Mouse (Mus musculus) frontal cortex, postnatal 36 days (tissue): ENCODE measurements around the gene C1galt1.

Source experiments
- DNase-seq, 2 experiments: peaks; one replicate each; pipeline ENCODE4 v3.0.0; 2022; ENCODE audit warnings: low spot score in 2 of 2

The C1galt1 gene

DNA sequence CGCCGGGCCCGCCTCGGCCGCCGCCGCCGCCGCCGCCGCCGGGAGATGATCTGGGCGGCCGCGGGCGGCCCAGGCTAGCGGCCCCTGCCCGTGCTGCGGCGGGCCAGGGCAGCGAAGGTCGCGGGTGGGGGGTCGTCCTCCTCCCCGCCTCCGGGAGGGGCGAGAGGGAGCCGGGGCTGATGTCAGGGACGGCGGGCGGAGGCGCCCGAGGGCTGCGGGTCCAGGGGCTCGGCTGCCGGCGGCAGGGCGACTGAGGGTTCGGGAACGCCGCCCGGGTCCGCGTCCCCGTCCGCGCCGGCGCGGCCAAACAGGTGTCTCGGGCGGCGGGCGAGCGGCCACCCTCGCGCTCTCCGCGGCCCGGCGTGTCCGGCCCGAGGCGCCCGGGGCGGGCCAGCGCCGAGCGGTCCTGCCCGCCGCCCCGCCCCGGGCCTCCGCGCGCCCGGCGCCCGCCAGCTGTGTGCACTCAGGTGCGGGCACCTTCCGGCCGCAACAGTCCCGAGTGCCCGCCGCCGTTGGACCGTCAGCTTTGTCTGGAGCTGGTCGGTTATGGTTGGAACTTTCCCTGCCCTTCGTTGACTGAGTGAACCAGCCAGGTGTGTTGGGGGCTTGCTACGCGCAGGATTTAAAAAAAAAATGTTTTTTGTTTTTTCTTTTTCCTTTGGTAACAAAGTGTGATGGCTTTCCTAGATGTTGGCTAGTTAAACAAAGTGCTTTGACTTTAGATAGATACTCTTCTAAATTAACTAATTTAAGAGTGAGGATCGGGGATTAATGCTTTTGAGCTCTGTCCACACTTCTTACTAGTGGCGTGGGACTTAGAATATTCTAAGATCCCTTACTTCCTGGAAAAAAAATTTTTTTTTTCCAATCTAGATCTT, at the start of gene C1galt1:
C1galt1 (plus strand) TSS at position 41 of the 878 bp plus-strand sequence.
- DNase-seq = no peak

DNA sequence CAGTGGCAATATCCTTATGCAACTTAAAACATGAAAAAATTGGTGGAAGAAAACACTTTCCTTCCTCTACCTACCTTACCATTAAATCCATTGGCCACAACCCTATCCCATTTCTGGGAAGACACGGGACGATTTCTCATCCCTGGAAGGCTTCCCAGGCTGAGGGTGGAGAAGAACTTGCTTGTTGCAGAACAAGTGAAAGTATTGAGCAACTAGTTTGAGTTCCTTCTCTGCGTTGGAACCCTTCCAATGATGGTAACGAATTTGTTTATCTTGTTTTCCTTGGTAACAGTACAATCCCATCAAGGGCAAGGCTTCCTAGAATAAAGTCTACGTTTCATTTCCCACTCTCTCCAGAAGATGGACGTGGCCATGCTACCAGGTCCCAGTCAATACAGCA, 44.7 kb upstream of the C1galt1 start:
- no peak for DNase-seq

DNA sequence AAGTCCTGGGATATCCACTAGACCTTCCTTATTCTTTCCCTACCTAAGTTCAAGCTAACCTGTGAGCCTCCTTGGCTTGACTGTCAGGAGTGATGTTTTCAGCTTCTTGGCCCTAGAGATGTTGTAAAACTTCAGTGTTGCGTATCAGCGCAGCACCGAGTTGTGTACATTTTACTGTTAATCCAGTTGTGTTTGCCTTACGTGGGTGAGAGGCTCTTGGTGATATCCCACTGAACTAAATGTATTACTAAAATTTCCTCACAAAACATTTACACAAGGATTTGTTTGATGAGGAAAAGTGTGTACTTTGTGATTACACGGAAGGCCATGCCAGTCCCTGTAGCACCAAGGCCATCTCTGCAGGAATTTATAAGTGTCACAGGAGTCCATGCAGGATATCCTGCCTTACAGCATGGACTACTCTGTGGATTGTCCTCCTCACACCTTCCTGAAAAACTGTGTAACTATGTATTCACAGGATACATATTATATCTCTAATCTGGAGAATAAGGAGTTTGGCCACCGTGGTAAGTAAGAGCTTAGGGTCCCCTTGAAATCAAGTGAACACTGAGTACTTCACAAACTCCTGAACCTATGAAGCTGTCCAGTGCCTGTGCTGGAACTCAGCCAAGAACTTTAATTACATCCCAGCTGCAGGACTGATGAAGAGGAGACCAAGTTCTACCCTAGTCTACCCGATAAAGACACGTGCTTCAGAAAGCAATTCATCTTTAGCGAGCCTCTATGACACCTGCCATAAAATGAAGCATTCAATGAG, 40.7 kb upstream of the C1galt1 start:
- no peak for DNase-seq

DNA sequence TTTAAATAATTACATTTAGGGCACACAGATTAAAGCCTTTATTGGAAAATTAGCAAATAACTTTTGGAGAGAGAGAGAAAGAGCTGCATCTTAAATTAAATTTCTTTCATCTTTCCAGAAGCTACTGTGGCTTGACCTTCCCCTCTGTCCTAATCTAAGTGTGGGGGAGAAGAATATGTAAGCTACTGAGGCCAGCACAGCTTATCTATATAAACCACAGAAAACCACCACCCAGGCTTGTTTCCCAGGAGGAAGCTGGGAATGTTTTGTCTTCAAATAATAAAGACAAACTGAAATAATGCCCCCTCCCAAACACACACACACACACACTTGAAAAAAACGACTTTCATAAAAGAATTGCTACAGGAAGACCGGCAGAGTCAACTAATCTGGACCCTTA, 30.5 kb upstream of the C1galt1 start:
- no peak for DNase-seq

DNA sequence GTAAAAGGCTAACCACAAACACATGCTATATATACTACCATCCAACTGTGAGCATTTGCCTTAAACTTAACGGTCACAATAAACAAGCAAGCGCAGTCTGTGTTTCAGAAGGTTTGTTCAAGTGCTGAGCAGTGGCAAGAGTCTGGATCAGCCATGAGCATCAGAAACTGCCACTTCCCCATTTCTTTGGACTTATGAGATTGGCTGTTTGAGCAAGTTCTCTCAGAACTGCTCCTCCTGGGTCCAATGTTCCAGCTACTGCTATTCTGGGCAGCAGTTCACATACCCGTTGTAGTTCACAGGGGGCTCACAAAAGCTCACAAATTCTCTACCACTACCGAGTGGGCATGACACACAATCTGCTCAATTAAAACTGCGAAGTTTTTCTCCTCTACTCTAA, 28.4 kb upstream of the C1galt1 start:
- no peak for DNase-seq

DNA sequence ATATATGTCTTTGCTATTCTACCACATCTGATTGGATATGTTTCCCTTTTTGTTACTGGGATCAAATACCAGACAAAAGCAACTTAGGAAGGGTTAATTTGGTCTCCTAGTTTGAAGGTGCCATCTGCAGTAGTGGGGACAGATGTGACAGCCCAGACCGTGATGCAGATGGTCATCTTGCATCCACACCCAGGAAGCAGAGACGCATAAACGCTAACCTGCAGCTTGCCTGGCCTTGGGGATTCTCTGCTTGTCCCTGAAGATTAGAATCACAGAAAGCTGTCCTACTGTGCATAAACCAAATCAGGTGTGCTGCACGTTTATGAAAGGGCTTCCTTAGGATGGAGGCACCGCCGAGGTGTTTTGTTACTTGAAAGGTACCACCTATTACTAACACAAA, 22.0 kb upstream of the C1galt1 start:
- DNase-seq = no peak

DNA sequence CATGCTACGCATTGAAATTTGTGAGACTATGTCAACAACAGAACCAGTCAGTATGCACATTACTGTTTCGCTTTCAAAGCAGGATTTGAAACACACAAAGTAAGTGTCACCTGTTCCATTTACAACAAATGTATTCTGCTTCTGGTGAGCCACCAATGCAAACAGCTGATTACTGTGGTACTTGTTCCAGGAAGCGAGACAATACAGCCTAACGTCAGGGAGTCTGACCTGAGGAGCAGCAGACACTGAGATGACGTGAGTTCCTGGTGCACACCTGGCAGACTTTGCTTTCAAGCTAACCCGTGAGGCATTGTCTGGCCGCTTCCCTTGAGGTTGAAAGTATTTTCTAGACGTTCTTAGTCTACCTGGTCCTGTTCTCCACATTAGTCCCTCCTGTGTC, 13.8 kb upstream of the C1galt1 start:
- DNase-seq = no peak

DNA sequence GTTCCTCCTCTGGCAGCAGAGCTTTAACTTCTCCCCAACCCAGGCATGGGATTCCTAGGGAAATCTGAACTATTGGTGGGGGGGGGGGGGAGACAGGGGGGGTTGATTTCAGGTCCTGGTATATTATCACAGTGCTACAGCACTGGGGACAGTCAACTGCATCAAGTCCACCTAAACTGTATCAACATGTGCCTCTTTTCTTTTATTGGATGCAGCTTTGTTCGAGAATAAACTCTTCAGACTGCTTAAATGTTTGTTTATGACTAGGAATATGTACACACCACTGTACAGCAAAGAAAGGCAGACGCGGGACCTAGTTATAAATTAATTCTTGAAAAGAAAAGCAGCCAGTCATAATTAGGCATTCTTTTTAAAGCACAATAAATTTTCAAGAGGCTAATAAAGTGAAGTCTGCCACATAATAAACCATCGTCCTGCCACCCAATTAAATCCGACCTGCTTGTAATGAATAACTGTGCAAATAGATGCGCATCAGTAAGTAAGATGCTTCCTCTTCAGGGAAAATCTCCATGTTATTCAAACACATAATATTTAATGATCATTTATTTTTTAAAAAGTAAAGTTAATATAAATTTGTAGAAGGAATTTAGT, 12.0 kb upstream of the C1galt1 start:
- DNase-seq = no peak

DNA sequence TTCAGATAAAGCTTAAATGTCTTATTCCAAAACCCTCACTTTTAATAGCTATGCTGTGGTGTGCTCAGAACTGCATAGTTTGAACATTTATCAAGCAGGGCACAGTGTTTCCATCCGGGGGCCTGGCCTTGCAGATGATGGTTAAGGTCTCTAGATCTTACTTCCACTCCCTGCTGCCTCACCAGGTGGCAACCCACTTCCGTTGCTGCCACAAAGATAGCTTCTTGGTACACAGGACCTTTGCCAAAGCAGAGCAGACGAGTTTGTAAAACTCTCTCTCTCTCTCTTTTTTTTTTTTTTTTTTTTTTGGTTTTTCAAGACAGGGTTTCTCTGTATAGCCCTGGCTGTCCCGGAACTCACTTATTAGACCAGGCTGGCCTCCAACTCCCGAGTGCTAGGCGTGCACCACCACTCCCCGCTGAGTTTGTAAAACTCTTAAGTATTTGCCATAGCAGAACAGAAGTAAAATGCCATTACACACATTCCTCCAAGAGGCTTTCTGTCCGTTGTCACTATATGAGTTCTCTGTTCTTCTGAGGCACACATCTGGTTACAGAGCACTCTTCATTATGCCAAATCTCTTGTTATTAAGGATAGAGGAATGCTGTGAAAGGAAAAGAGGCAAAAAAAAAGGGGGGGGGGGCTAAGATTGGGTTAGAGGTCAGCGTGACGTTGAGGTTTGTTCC, 773 bp upstream of the C1galt1 start:
- no peak for DNase-seq

DNA sequence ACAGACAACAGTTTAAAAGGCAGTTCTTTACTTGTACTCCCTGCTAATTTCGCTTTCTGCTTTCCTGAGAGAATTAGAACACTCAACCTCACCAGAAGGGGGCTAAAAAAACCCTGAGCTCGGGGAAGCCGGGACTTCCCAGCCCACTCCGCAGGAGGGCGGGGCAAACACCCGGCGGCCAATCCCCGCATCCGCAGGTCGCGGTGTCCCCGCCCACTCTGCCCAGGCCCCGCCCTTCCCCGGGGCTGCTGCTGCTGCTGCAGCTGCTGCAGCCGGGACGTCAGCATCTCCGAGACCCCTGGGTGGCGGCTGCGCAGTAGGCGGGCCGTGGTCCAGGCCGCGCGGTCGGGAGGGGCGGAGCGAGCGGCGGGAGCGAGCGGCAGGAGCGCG, 235 bp upstream of the C1galt1 start:
- peak; percentile 96 for DNase-seq

DNA sequence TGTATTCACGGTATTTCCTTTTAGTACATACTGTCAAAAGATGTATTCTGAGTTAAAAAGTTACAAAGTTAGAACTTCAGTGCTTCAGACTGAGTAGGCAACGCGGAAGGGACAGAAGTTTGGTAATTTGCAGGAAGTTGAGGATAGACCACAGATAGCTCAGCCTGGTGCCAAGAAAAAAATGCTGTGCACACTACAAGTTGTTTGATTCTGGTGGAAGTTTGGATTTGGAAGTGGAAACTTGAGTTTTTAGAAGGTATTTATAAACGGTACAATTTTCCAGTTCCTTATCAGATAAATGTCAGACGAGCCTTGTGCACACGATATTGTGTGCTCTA, 1.0 kb downstream of the C1galt1 start:
- no peak for DNase-seq

DNA sequence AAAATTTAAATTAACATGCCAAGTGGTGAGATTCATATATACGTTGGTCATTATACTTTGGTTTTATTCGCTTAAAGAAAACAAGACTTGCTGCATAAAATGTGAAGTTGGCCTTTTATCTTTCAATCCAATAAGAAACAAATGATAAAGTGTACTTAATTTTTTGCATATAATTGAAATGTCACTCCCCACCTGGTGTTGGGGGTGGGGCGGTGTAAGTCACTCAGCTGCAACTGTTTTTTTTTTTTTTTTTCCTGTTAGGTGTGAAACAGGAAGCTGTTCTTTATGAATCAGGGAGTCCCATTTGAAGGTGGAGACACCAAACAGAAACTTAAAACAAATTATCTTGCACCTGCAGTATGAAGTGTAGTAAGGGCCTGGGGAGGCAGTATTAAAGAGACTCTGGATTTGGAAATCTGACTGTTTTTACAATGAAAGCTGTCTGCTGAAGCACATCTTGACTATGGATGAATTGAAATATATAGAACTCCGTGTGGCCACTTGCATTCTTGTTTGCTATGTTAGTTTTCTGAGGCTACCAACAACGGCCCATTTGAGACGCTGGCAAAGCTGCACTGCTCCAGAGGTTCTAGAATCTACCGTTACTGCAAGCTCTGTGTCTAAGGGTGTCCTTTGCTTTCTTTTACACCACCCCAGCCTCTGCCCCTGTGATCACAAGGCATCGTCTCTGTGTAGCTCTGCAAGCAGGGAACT, 2.2 kb downstream of the C1galt1 start:
- no peak for DNase-seq

DNA sequence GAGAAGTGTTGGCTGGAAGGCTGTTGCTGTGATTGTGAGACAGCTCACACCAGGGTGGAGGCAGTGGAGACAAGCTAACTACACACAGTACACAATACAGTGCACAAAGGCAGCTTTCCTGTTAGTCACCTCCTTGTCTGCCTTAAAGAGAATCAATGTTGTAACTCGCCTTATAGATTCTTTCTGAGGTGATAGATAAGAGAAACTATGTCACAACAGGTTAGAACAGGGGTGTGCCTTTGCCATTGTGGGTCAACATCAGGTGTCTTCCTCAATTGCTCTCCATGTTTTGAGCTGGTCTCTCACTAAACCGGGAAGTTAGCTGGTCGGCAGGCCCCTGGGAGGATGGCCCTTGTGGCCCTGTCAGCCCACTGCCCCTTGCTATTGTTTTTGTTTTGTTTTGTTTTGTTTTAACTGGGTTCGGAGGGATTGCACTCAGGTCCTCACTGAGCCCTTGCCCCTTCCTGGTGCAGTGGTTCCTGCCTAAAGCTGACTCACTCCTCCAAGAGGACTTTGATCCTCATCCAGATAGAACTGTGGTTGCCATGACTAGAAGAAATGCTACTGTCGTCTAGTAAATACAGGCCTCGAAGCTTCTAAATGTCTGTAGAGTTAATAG, 3.4 kb downstream of the C1galt1 start:
- no peak for DNase-seq

DNA sequence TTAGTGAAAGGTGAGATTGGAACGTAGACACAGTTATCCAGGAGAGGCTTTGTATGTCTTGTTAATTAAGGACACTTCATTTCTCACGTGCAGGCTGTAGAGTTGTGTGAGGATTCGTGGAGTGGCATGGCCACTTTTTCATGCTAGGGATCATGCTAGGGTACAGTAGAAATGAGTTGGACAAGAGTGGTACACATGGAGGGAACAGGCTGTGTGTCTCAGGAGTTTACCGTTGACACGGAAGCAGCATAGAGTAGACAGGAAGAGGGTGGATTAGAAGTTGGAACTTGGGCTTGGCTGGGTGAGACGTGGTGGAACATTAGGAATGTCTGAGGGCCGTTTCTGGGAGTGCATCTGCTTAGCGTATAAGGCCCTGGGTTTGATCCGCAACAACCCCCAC, 4.1 kb downstream of the C1galt1 start:
- no peak for DNase-seq

DNA sequence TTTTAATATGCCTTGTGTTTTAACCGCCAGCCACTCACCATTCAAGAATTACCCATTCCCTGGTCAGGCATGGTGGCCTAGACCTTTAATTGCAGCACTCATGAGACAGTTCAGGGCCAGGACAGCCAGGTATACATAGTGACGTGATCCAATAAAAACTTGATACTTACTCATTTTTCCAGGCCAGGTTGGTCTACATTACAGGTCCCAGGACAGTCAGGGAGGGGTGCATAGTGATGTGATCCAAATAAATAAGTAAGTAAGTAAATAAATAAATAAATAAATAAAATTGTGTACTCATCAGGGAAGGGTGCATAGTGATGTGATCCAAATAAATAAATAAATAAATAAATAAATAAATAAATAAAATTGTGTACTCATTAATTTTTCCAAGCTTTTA, 6.4 kb downstream of the C1galt1 start:
- DNase-seq = no peak

DNA sequence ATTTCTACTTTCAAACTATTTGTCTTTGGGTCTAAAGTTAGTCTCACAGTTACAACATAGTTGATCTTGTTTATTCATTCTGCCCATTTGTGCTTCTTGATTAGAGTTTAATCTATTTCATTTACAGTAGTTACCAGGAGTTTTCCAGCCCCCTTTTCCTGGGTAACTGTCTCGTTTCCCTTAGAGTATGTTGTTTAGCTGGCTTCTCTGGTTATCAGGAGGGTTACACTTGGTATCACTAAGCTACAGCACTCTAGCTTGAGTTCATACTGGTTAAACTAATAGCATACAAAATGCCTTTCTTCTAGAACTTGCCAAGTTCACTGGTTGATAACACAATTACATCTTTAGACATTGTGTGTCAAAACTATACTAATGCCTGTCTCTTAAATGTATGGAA, 8.3 kb downstream of the C1galt1 start:
- DNase-seq = no peak

DNA sequence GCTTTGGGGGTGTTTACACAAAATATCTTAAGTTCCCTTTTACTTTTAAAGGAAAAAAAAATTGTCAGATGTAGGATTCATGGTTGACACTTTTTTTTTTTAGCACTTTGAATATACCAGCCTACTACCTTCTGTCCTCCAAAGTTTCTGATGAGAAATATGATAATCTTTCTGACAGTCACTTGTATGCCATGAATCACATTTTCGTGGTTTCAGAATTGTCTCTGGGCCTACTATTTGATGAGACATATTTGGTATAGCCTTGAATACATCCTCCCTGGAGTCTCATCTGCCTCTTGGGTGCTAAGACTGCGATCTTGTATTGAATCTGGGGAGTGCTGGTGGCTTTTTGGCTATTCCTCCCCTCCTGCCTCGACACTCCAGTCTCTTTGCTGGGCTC, 8.8 kb downstream of the C1galt1 start:
- no peak for DNase-seq

DNA sequence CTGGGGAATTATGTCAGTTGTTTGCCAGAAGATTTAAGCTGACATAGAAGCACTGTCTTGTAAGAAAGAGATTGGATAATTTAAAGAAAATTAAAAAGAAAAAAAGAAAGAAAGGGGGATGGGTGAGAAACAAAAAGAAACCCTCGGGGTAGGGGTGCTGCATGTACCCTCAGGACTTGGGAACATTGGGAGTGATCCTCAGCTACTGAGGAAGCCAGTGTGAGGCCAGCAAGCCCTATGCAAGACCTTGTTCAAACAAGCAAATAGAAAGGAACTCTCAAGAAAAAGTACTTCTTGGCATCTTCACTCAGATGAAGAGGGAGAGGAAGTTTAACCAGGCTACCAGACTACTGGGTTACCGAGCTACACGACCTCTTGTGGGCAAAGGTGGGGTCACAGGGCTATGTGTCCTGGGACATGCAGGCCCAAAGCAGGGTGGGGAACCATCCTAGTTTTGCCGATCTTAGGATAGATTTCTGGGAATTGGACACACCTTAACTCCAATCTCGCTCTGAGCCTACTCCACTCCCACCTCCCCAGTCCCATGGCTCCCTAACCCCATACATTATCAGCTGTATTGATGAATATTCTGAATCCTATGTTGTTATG, 12.1 kb downstream of the C1galt1 start:
- DNase-seq = no peak

DNA sequence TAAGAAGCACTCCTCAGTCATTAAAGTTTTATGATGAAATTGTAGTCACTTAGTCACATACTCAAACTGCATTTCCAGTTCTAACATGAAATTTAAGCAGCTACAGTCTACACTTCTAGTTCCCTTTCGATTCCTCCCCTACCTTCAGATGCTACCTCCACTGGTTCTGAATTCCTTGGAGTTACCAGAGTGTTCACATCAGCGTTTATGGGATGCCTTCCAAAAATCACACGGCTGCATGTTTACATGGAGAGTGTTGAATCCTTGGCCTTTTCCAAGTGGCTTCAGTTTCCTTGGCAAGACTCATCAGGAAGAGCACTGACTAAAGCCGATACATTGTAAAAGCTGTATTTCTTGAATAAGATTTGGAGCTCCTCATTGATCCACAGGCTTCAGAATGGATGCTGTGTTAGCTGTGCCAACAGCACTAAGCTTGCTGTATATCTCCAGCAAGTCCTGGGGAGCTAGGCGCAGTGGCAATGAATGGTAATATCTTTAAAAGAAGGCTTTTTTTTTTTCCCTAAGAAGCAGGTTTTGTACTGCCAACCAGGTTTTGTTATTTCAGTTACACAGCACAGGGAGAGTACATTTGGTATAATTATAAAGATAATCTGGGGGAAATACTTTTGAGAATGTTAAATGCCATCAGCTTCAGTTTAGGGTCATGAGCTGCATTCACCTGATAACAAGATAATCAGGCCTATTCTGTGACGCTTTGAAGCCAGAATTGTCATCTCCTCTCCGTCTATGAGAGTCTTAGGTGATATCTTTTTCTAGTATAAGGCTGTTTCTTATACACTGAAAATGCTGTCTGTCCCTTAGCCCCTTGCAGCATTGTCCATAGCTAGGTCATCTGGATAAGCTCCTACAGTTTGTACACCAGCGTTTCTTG, 13.0 kb downstream of the C1galt1 start:
- DNase-seq = no peak

DNA sequence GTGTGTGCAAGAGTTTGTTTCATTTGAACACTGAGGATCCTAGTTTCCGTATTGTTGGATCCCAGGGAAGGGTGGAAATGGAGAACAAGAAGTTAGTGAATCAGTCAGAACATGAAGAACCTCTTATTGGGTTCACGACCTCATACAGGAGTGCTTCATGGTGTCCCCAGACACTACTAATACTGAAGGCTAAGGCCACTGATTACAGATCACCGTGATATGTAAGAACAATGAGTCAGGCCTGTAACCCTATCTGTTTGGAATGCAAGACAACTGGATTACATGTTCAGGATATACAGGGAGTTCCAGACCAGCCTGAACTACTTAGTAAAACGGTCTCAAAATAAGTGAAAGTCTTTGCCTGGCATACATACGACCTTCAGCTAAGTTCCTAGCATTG, 13.9 kb downstream of the C1galt1 start:
- DNase-seq = no peak
